In genomic region chr9:107906967-107907800, GRCm38 (mm10) we compare ENCODE assay signal across 9 mouse cellular contexts. TPM values are rescaled to one million over a fixed set of nuclear protein-coding genes. Genes with fewer than 3 reads are reported as not detected.
DNase-seq lines count a peak whose midpoint lies in the region; ATAC-seq and TF ChIP-seq lines count a peak whose summit lies in the region.
"Had no signal": no experiment of that assay in that cellular context is flagged by ENCODE, and none has a peak within 500 bp of the region (broad histone marks: within the 10 kb centered on the region; RNA-seq: fewer than 3 reads in every experiment).

No protein-coding gene starts in this region.

- peaks cover 18% of the 10 kb centered on the region for H3K4me1 ChIP-seq in testis, adult 2 months (ENCODE audit: control insufficient read depth, insufficient read depth, low read length)
- H3K4me1 ChIP-seq in limb, embryonic 15.5 days = peaks cover 58% of the 10 kb centered on the region
- peaks cover 9% of the 10 kb centered on the region for H3K4me1 ChIP-seq in stomach, postnatal 0 days (replicated peaks; ENCODE audit: control insufficient read depth, insufficient read depth)

- WGBS in limb, embryonic 15.5 days = 42% methylated on average over 31 of the region's 31 CpGs
- 26% methylated on average over 31 of the region's 31 CpGs for WGBS in stomach, postnatal 0 days

- H3K9me3 ChIP-seq in limb, embryonic 15.5 days = no peaks in the 10 kb centered on the region
- no peaks in the 10 kb centered on the region for H3K9me3 ChIP-seq in stomach, postnatal 0 days (ENCODE audit: control insufficient read depth, low read length)

- no peak for ATAC-seq in limb, embryonic 15.5 days (ENCODE audit: insufficient number of reproducible peaks, low FRiP score, low TSS enrichment, low read depth)
- no peak for ATAC-seq in stomach, postnatal 0 days (ENCODE audit: low FRiP score, low TSS enrichment)

- H3K36me3 ChIP-seq in testis, adult 2 months (ENCODE audit: control insufficient read depth, insufficient read depth, low read length) = no peaks in the 10 kb centered on the region
- H3K36me3 ChIP-seq in limb, embryonic 15.5 days = 0 out of 2 replicates have a peak, but pooled peaks cover 3% of the 10 kb centered on the region
- H3K36me3 ChIP-seq in stomach, postnatal 0 days (ENCODE audit: control insufficient read depth, insufficient read depth, low read length) = peaks cover 4% of the 10 kb centered on the region; the same call in 1 of the 2 replicates

- peak overlapping the region; percentile 60 for H3K4me3 ChIP-seq in testis, adult 2 months (ENCODE audit: control insufficient read depth, low read depth, low read length)
- H3K4me3 ChIP-seq in limb, embryonic 15.5 days = peak overlapping the region; percentile 51
- peak overlapping the region; percentile 51 for H3K4me3 ChIP-seq in stomach, postnatal 0 days (ENCODE audit: low read depth, low read length)

- peak; percentile 42 for DNase-seq in adrenal gland, adult 2 months
- no peak for DNase-seq in adrenal gland, postnatal 4 days (ENCODE audit: low spot score in 2 of 2)
- no peak for DNase-seq in testis, postnatal 10 days (ENCODE audit: low spot score)
- DNase-seq in stomach, postnatal 0 days (ENCODE audit: low spot score) = peak; percentile 54
- no peak for DNase-seq in right cerebral cortex, postnatal 10 days (ENCODE audit: low spot score in 2 of 2)
- DNase-seq in yolk sac, embryonic 10.5 days (ENCODE audit: low spot score) = no peak

- TF ChIP-seq POLR2A in testis, adult 2 months (IDR thresholded peaks at IDR 0.05; ENCODE audit: control insufficient read depth, low read depth, low read length) = 0 out of 2 replicates have a peak, but pooled peaks have one; percentile 16

- TF ChIP-seq CTCF in testis, adult 2 months (IDR thresholded peaks at IDR 0.05; ENCODE audit: control insufficient read depth, insufficient read depth, insufficient replicate concordance, low read depth, low read length) = no peak
- TF ChIP-seq CTCF in stomach, postnatal 0 days (IDR thresholded peaks at IDR 0.05; ENCODE audit: low read depth) = no peak

- no peaks in the 10 kb centered on the region for H3K27me3 ChIP-seq in testis, adult 2 months (ENCODE audit: control insufficient read depth, insufficient read depth, low read length)
- no peaks in the 10 kb centered on the region; the same call in 1 of the 2 replicates for H3K27me3 ChIP-seq in limb, embryonic 15.5 days
- H3K27me3 ChIP-seq in stomach, postnatal 0 days (ENCODE audit: control insufficient read depth, insufficient read depth, low read length) = no peaks in the 10 kb centered on the region

- H3K4me2 ChIP-seq in limb, embryonic 15.5 days = peak overlapping the region; percentile 79
- H3K4me2 ChIP-seq in stomach, postnatal 0 days (replicated peaks; ENCODE audit: low read depth) = peak overlapping the region; percentile 91

- TF ChIP-seq EP300 in stomach, postnatal 0 days (optimal IDR thresholded peaks at IDR 0.05) = no peak

- peak overlapping the region; percentile 52 for H3K27ac ChIP-seq in testis, adult 2 months (ENCODE audit: control insufficient read depth, insufficient read depth, low read depth, low read length)
- H3K27ac ChIP-seq in limb, embryonic 15.5 days = peak overlapping the region; percentile 82
- peak overlapping the region; percentile 96 for H3K27ac ChIP-seq in stomach, postnatal 0 days (replicated peaks)

- peak overlapping the region; percentile 37 for H3K9ac ChIP-seq in limb, embryonic 15.5 days
- H3K9ac ChIP-seq in stomach, postnatal 0 days (ENCODE audit: low read length) = peak overlapping the region; percentile 72

RNA-seq across cellular contexts. Expression of gene Mst1r, which starts 0.5 kb away (rescaled TPM):
- total RNA-seq in adrenal gland, adult 2 months (2021) = 1 to 10 TPM; 7.4 to 8.1 TPM
- 34.0 and 41.0 TPM in 2 replicates for polyA plus RNA-seq in adrenal gland, adult 2 months (2012; rRNA removed)
- total RNA-seq in adrenal gland, postnatal 4 days (2021) = 10 to 100 TPM; 10.8 to 15.7 TPM
- polyA plus RNA-seq in testis, adult 2 months (2012; rRNA removed) = 4.3 and 4.6 TPM in 2 replicates
- 7.0 and 10.3 TPM in 2 replicates for polyA plus RNA-seq in limb, embryonic 15.5 days (2015; fragmentation: Nextera tagmentation; extraction: Ambion mirVana)
- 10.4 and 10.6 TPM in 2 replicates for polyA plus RNA-seq in stomach, postnatal 0 days (2015; fragmentation: Nextera tagmentation; extraction: Ambion mirVana)

RNA-seq across cellular contexts. Expression of gene Mon1a, which starts 19.2 kb away (rescaled TPM):
- 10 to 100 TPM; 19.2 to 20.5 TPM for total RNA-seq in adrenal gland, adult 2 months (2021)
- polyA plus RNA-seq in adrenal gland, adult 2 months (2012; rRNA removed) = 41.3 and 42.9 TPM in 2 replicates
- total RNA-seq in adrenal gland, postnatal 4 days (2021) = 10 to 100 TPM; 11.8 to 11.9 TPM
- 14.1 and 14.9 TPM in 2 replicates for polyA plus RNA-seq in testis, adult 2 months (2012; rRNA removed)
- 15.9 and 16.9 TPM in 2 replicates for polyA plus RNA-seq in limb, embryonic 15.5 days (2015; fragmentation: Nextera tagmentation; extraction: Ambion mirVana)
- polyA plus RNA-seq in stomach, postnatal 0 days (2015; fragmentation: Nextera tagmentation; extraction: Ambion mirVana) = 22.9 and 23.6 TPM in 2 replicates

RNA-seq across cellular contexts. Expression of gene Actl11, which starts 21.1 kb away (rescaled TPM):
- not detected for total RNA-seq in adrenal gland, adult 2 months (2021)
- not detected in 2 replicates for polyA plus RNA-seq in adrenal gland, adult 2 months (2012; rRNA removed)
- total RNA-seq in adrenal gland, postnatal 4 days (2021) = not detected
- polyA plus RNA-seq in testis, adult 2 months (2012; rRNA removed) = 360 and 372 TPM in 2 replicates
- not detected in 2 replicates for polyA plus RNA-seq in limb, embryonic 15.5 days (2015; fragmentation: Nextera tagmentation; extraction: Ambion mirVana)
- polyA plus RNA-seq in stomach, postnatal 0 days (2015; fragmentation: Nextera tagmentation; extraction: Ambion mirVana) = not detected in 2 replicates
- polyA plus RNA-seq: brain, embryonic 14.5 days had no signal

RNA-seq across cellular contexts. Expression of gene Camkv, which starts 28.3 kb away (rescaled TPM):
- 1 to 10 TPM; 2.9 to 5.2 TPM for total RNA-seq in adrenal gland, adult 2 months (2021)
- 7.8 and 9.5 TPM in 2 replicates for polyA plus RNA-seq in adrenal gland, adult 2 months (2012; rRNA removed)
- total RNA-seq in adrenal gland, postnatal 4 days (2021) = 1 to 10 TPM; 3.5 to 4.0 TPM
- 6.5 and 6.6 TPM in 2 replicates for polyA plus RNA-seq in testis, adult 2 months (2012; rRNA removed)
- 5.8 and 6.7 TPM in 2 replicates for polyA plus RNA-seq in limb, embryonic 15.5 days (2015; fragmentation: Nextera tagmentation; extraction: Ambion mirVana)
- polyA plus RNA-seq in stomach, postnatal 0 days (2015; fragmentation: Nextera tagmentation; extraction: Ambion mirVana) = 0.62 and 0.94 TPM in 2 replicates

RNA-seq across cellular contexts. Expression of gene Rbm6, which starts 34.1 kb away (rescaled TPM):
- total RNA-seq in adrenal gland, adult 2 months (2021) = 10 to 100 TPM; 40.3 to 47.8 TPM
- 11.8 and 15.3 TPM in 2 replicates for polyA plus RNA-seq in adrenal gland, adult 2 months (2012; rRNA removed)
- 10 to 100 TPM; 56.4 to 61.8 TPM for total RNA-seq in adrenal gland, postnatal 4 days (2021)
- 26.8 and 28.1 TPM in 2 replicates for polyA plus RNA-seq in testis, adult 2 months (2012; rRNA removed)
- 71.7 and 72.2 TPM in 2 replicates for polyA plus RNA-seq in limb, embryonic 15.5 days (2015; fragmentation: Nextera tagmentation; extraction: Ambion mirVana)
- polyA plus RNA-seq in stomach, postnatal 0 days (2015; fragmentation: Nextera tagmentation; extraction: Ambion mirVana) = 25.3 and 25.6 TPM in 2 replicates

Comparison
In these comparisons a context has a peak if more than half of its experiments do, and no peak if none do; other contexts are left out.
1. DNase-seq: peak in adrenal gland, adult 2 months (single experiment) and stomach, postnatal 0 days (single experiment); none in adrenal gland, postnatal 4 days (0 of 2), testis, postnatal 10 days (single experiment), right cerebral cortex, postnatal 10 days (0 of 2) and yolk sac, embryonic 10.5 days (single experiment).
2. RNA of gene Actl11, which starts 21.1 kb away (polyA plus RNA-seq): 360 to 372 TPM in testis, adult 2 months; not detected in adrenal gland, adult 2 months, not detected in limb, embryonic 15.5 days and not detected in stomach, postnatal 0 days; every median in the first group is over 100 times any median in the second.
3. Peak in every context shown above with its lines, with median percentiles within 50 percentile points of each other: H3K27ac ChIP-seq and H3K4me3 ChIP-seq.